Comparison of ENCODE assay signal across 1 mouse cellular context in the genomic region with DNA sequence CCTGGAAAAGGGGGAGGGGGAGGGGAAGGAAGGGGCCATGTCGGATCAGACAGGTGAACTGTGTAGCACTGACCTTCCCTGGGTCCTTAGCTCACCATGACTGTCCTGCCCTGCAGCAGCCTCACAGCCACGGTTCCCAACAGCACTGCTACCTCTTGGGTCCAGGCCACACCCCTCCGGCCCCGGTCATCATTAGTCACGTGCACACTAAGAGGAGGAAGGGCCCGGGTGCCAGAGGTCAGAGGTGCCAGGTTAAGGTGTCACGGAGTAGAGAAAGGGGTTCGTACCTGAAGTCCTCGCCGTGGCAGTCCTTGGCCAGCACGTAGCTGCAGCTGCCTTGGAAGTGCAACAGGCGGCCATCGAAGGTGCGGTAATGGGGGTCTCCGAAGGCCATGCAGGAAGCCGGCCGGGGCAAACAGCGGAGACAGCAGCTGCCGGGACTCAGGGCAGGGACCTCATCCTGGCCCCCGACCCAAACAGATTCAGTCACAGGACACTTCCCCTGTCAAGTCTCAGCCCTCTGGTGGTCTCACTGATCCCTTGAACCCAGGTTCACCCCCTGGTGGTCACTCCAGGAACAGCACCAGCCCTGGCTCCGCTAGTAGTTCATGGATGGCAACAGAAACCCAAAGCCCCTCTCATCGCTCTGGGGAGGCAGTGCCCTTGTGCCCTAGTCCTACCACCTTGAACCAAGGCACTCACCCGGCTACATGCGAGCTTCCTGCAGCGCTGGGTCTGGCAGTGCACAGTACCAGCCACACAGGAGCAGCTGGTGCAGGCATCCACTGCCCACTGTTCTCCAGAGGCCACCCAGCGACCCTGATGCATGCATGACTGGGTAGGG.
TF ChIP-seq lines count a peak whose summit lies in the region.

No protein-coding gene starts in this region.

TF ChIP-seq in CH12.LX, 34 proteins besides CTCF, POLR2A, EP300 and RAD21 (continued from another document):
- TF ChIP-seq E2F4 (IDR thresholded peaks at IDR 0.05; ENCODE audit: insufficient replicate concordance, low read depth, low read length) (no peak), MAFK (IDR thresholded peaks at IDR 0.05; ENCODE audit: insufficient replicate concordance, low read length) (no peak), ETS1 (conservative IDR thresholded peaks at IDR 0.05; ENCODE audit: low read depth, low read length) (no peak), USF1 (IDR thresholded peaks at IDR 0.05; ENCODE audit: low read depth, low read length) (peak; percentile 72), JUND (conservative IDR thresholded peaks at IDR 0.05; ENCODE audit: low read depth, low read length) (no peak), SIN3A (IDR thresholded peaks at IDR 0.05; ENCODE audit: low read length) (no peak), MAX (IDR thresholded peaks at IDR 0.05; ENCODE audit: low read length) (no peak), KAT2A (IDR thresholded peaks at IDR 0.05; ENCODE audit: insufficient replicate concordance, low read length) (no peak), RCOR1 (conservative IDR thresholded peaks at IDR 0.05; ENCODE audit: low read depth, low read length) (no peak), ELF1 (IDR thresholded peaks at IDR 0.05; ENCODE audit: low read depth, low read length) (no peak), SMC3 (IDR thresholded peaks at IDR 0.05; ENCODE audit: low read depth, low read length) (peak; percentile 77), MAZ (IDR thresholded peaks at IDR 0.05; ENCODE audit: low read depth, low read length) (no peak), ZNF384 (IDR thresholded peaks at IDR 0.05; ENCODE audit: low read depth, low read length) (no peak), USF2 (conservative IDR thresholded peaks at IDR 0.05; ENCODE audit: low read depth, low read length) (peak; percentile 50; the same call in 1 of the 2 replicates), POLR2AphosphoS2 (IDR thresholded peaks at IDR 0.05; ENCODE audit: low read depth, low read length) (no peak), NELFE (IDR thresholded peaks at IDR 0.05; ENCODE audit: low read depth, low read length) (no peak), ZMIZ1 (IDR thresholded peaks at IDR 0.05; ENCODE audit: low read depth, low read length) (no peak), JUN (IDR thresholded peaks at IDR 0.05; ENCODE audit: insufficient read depth, low read depth, low read length) (no peak), CHD2 (IDR thresholded peaks at IDR 0.05; ENCODE audit: low read length) (no peak), CHD1 (IDR thresholded peaks at IDR 0.05; ENCODE audit: low read depth, low read length) (no peak), NRF1 (IDR thresholded peaks at IDR 0.05; ENCODE audit: low read depth, low read length) (no peak), IRF4 (IDR thresholded peaks at IDR 0.05; ENCODE audit: low read depth, low read length) (no peak)
TF ChIP-seq in CH12.LX: peak in this region for 4.
